Mouse (Mus musculus) small intestine, adult 2 months (tissue): ENCODE data around the gene Sap18b.

Experiments used
- CTCF ChIP-seq: fragments of 200-500 bp; IDR thresholded peaks from 2 replicates; pipeline ENCODE4 v1.5.1; 2012; ENCODE audit warnings: low read depth, mild to moderate bottlenecking, control low read depth, inconsistent platforms, low read length, moderate library complexity, mixed read lengths; ENCODE audit not compliant: insufficient replicate concordance, insufficient read length; ENCODE audit errors: extremely low read depth
- POLR2A ChIP-seq: fragments of 200-500 bp; IDR thresholded peaks from 2 replicates; pipeline ENCODE4 v1.6.1; 2012; ENCODE audit warnings: low read depth, mild to moderate bottlenecking, control low read depth, inconsistent platforms, low read length, moderate library complexity

- TF ChIP-seq CTCF (no peak), POLR2A (no peak)
These were observed 3.0 kb upstream of the Sap18b start for GRCm38 (mm10) chr8:95822096-95822495.
